Mouse (Mus musculus): ENCODE measurements at regions not wholly inside any gene's neighbourhood (a gene's known extent, or its start where the extent isn't known, plus 50 kb on each side); places are given as distances from the start of the nearest gene placed in this dataset.

DNA sequence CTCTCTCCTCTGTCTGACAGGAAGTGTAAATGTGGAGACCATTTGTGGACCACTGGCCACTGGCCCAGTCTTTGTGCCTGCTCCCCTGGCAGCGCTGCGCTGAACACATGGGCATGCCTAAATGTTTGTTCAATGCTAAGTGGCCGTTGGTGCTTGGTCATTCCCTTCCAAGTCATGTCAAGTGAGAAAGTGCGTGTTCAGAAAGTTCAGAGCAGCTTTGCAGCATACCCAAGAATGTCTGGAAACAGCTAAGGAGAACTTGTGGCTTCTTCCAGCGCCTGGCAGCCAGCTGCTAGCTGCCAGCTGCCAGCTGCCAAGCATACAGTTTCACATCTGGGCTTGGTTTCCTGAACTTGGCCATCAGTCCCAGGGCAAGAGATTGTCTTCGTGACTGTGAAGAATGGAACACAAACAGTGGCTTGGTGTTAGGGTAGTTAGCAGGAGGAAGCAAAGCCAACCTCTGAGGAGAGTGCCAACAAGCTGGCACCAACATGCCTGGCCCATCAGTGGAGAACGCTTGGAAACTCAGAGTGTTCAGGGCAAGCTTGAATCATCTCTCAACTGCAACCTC lies 183.5 kb upstream of the Peli2 start:
- no peak for TF ChIP-seq CHD2 (IDR thresholded peaks at IDR 0.05; ENCODE audit: low read depth, low read length)
- no peak for TF ChIP-seq ZC3H11A (IDR thresholded peaks at IDR 0.05; ENCODE audit: borderline replicate concordance, low read depth, low read length)
- no peak for TF ChIP-seq HCFC1 (IDR thresholded peaks at IDR 0.05; ENCODE audit: borderline replicate concordance, insufficient read depth, low read length)
- TF ChIP-seq ZNF384 (IDR thresholded peaks at IDR 0.05; ENCODE audit: low read depth, low read length), result no peak
- no peak for TF ChIP-seq MAFK (IDR thresholded peaks at IDR 0.05; ENCODE audit: insufficient read depth, low read depth, low read length)

Measured in ES-E14 (cell line).